ENCODE assay signal across 19 mouse cellular contexts in genomic region chr13:60573541-60573940, GRCm38 (mm10). TPM values are rescaled to one million over a fixed set of nuclear protein-coding genes. Genes with fewer than 3 reads are reported as not detected.
DNase-seq lines count a peak whose midpoint lies in the region; ATAC-seq and TF ChIP-seq lines count a peak whose summit lies in the region.
"Had no signal": no experiment of that assay in that cellular context is flagged by ENCODE, and none has a peak within 500 bp of the region (broad histone marks: within the 10 kb centered on the region; RNA-seq: fewer than 3 reads in every experiment).

No protein-coding gene starts in this region.

- peak; percentile 59 for DNase-seq in kidney, adult 2 months
- DNase-seq in liver, postnatal 0 days, result peak; percentile 20
- no peak for DNase-seq in liver
- peak; percentile 19 to 53 for DNase-seq in kidney, postnatal 25 days
- no peak for DNase-seq in left cerebral cortex, postnatal 4 days
- DNase-seq in layer of hippocampus, postnatal 36 days, result no peak
- DNase-seq: cerebellum, adult 11-12 months; cerebellum, adult 9-10 months; cerebellum, postnatal 25 days; gastrocnemius, postnatal 36 days; heart, postnatal 14 days had no signal

- H3K4me1 ChIP-seq in kidney, adult 2 months (ENCODE audit: control insufficient read depth, insufficient read depth, low read length), result peaks cover 7% of the 10 kb centered on the region; the same call in 1 of the 2 replicates
- H3K4me1 ChIP-seq in kidney, embryonic 14.5 days (ENCODE audit: control insufficient read depth, insufficient read depth, low read length), result 0 out of 2 replicates have a peak, but pooled peaks cover 3% of the 10 kb centered on the region
- H3K4me1 ChIP-seq in liver, postnatal 0 days (ENCODE audit: insufficient read depth), result no peaks in the 10 kb centered on the region
- H3K4me1 ChIP-seq: embryonic facial prominence, embryonic 12.5 days; forebrain, embryonic 15.5 days; heart, embryonic 15.5 days had no signal

- no peak for ATAC-seq in kidney, embryonic 14.5 days (ENCODE audit: low FRiP score, low TSS enrichment)
- ATAC-seq in liver, postnatal 0 days, result peak; percentile 67
- ATAC-seq: activated CD4-positive, CD25-positive, alpha-beta regulatory T cell, adult 4 months; forebrain, embryonic 15.5 days; Patski had no signal

- no peaks in the 10 kb centered on the region; the same call in 1 of the 2 replicates for H3K9me3 ChIP-seq in kidney, embryonic 14.5 days (ENCODE audit: control insufficient read depth, low read length)
- no peaks in the 10 kb centered on the region for H3K9me3 ChIP-seq in liver, postnatal 0 days (ENCODE audit: low read length)
- H3K9me3 ChIP-seq: embryonic facial prominence, embryonic 12.5 days; forebrain, embryonic 15.5 days; heart, embryonic 15.5 days had no signal

- no peak overlapping the region for H3K4me3 ChIP-seq in kidney, adult 2 months (ENCODE audit: insufficient read depth, low read depth, low read length)
- no peak overlapping the region for H3K4me3 ChIP-seq in kidney, embryonic 14.5 days (ENCODE audit: low read length)
- no peak overlapping the region for H3K4me3 ChIP-seq in liver, postnatal 0 days (ENCODE audit: low read depth, low read length)
- H3K4me3 ChIP-seq: embryonic facial prominence, embryonic 12.5 days; forebrain, embryonic 15.5 days; heart, embryonic 15.5 days had no signal

- H3K36me3 ChIP-seq in kidney, adult 2 months (ENCODE audit: control insufficient read depth, insufficient read depth, low read length), result no peaks in the 10 kb centered on the region
- no peaks in the 10 kb centered on the region for H3K36me3 ChIP-seq in kidney, embryonic 14.5 days (ENCODE audit: control insufficient read depth, insufficient read depth, low read length)
- H3K36me3 ChIP-seq in liver, postnatal 0 days (replicated peaks; ENCODE audit: insufficient read depth, low read length), result no peaks in the 10 kb centered on the region
- H3K36me3 ChIP-seq: embryonic facial prominence, embryonic 12.5 days; forebrain, embryonic 15.5 days; heart, embryonic 15.5 days had no signal

- TF ChIP-seq EP300 in liver, postnatal 0 days (IDR thresholded peaks at IDR 0.05; ENCODE audit: low read depth), result no peak

- H3K9ac ChIP-seq in kidney, embryonic 14.5 days (ENCODE audit: low read depth, low read length), result no peak overlapping the region
- no peak overlapping the region for H3K9ac ChIP-seq in liver, postnatal 0 days (replicated peaks)
- H3K9ac ChIP-seq: embryonic facial prominence, embryonic 12.5 days; forebrain, embryonic 15.5 days; heart, embryonic 15.5 days had no signal

- H3K27me3 ChIP-seq in kidney, adult 2 months (replicated peaks; ENCODE audit: control insufficient read depth, insufficient read depth, low read length), result no peaks in the 10 kb centered on the region
- H3K27me3 ChIP-seq in kidney, embryonic 14.5 days (ENCODE audit: control insufficient read depth, insufficient read depth, low read length), result no peaks in the 10 kb centered on the region
- no peaks in the 10 kb centered on the region for H3K27me3 ChIP-seq in liver, postnatal 0 days (ENCODE audit: insufficient read depth, low read length)
- H3K27me3 ChIP-seq: CH12.LX; embryonic facial prominence, embryonic 12.5 days; forebrain, embryonic 15.5 days; heart, embryonic 15.5 days; Patski had no signal

- intact Hi-C loops in left cerebral cortex, postnatal 4 days (cut with DNase I), result no loop called here

- TF ChIP-seq CTCF in kidney, adult 2 months (conservative IDR thresholded peaks at IDR 0.05; ENCODE audit: insufficient read depth, insufficient read length, low read depth, low read length), result no peak
- TF ChIP-seq CTCF in liver, postnatal 0 days (IDR thresholded peaks at IDR 0.05; ENCODE audit: low read depth), result no peak

- H3K27ac ChIP-seq in kidney, adult 2 months (ENCODE audit: insufficient read depth, low read depth, low read length), result peak overlapping the region; percentile 52; the same call in 1 of the 2 replicates
- H3K27ac ChIP-seq in kidney, embryonic 14.5 days (ENCODE audit: low read depth, low read length), result no peak overlapping the region
- H3K27ac ChIP-seq in liver, postnatal 0 days (ENCODE audit: low read depth), result peak overlapping the region; percentile 82
- H3K27ac ChIP-seq: embryonic facial prominence, embryonic 12.5 days; forebrain, embryonic 15.5 days; heart, embryonic 15.5 days had no signal

- H3K4me2 ChIP-seq in kidney, embryonic 14.5 days (replicated peaks; ENCODE audit: low read depth, low read length), result no peak overlapping the region
- H3K4me2 ChIP-seq in liver, postnatal 0 days (ENCODE audit: low read depth, low read length), result no peak overlapping the region
- H3K4me2 ChIP-seq: embryonic facial prominence, embryonic 12.5 days; forebrain, embryonic 15.5 days; heart, embryonic 11.5 days; heart, embryonic 15.5 days had no signal

- 41% methylated on average over 3 of the region's 3 CpGs for WGBS in kidney, adult 2 months
- WGBS in kidney, embryonic 14.5 days, result 63% methylated on average over 3 of the region's 3 CpGs
- WGBS in liver, postnatal 0 days (ENCODE audit: insufficient replicate concordance), result 52% methylated on average over 3 of the region's 3 CpGs

- no peak for TF ChIP-seq POLR2A in kidney, adult 2 months (IDR thresholded peaks at IDR 0.05; ENCODE audit: low read depth, low read length)

RNA-seq across cellular contexts. Expression of gene Dapk1, which starts 28.2 kb away (rescaled TPM):
- polyA plus RNA-seq in kidney, adult 2 months (2012; rRNA removed), result 39.5 and 50.8 TPM in 2 replicates
- 15.1 and 24.5 TPM in 2 replicates for polyA plus RNA-seq in kidney, embryonic 14.5 days (2014; fragmentation: Nextera tagmentation; extraction: Ambion mirVana)
- 9.7 and 10.1 TPM in 2 replicates for polyA plus RNA-seq in liver, postnatal 0 days (2015; fragmentation: Nextera tagmentation; extraction: Ambion mirVana)
- total RNA-seq in left cerebral cortex, postnatal 4 days (2021), result 100 to 1,000 TPM; 105 to 110 TPM
- 100 to 1,000 TPM; 130 to 158 TPM for total RNA-seq in layer of hippocampus, postnatal 36 days (2021)
- total RNA-seq: CH12.LX had no signal

Comparison
In these comparisons a context has a peak if more than half of its experiments do, and no peak if none do; other contexts are left out.
1. DNase-seq: peak in kidney, adult 2 months (single experiment), liver, postnatal 0 days (single experiment) and kidney, postnatal 25 days (2 of 2); none in liver (single experiment), left cerebral cortex, postnatal 4 days (single experiment) and layer of hippocampus, postnatal 36 days (0 of 2).